Mouse (Mus musculus) stomach, adult 2 months (tissue): ENCODE data around the gene Tmem107. TPM values are rescaled to one million over a fixed set of nuclear protein-coding genes. Genes with fewer than 3 reads are reported as not detected.

Experiments
- polyA plus RNA-seq: library from polyadenylated mRNA; depleted of rRNA; stranded (reverse); fragments of >200 nt; gene quantifications from 2 replicates; pipeline ENCODE4 v1.2.3, GENCODE M21; 2012; rRNA removed

The Tmem107 gene
- polyA plus RNA-seq, result 15.9 and 17.7 TPM in 2 replicates

GRCm38 (mm10) chr11:69070590-69071222 is at the start of gene Tmem107:
Gene Tmem107, plus strand, starts transcription at chr11:69070806.

GRCm38 (mm10) chr11:69045531-69046394 is 24.8 kb upstream of the Tmem107 start, which contains the start of gene Aurkb:
Gene Aurkb, plus strand, starts transcription at chr11:69045647.

GRCm38 (mm10) chr11:69059357-69059974 is 11.1 kb upstream of the Tmem107 start, which contains the start of gene Borcs6:
Gene Borcs6, plus strand, starts transcription at chr11:69059717.

GRCm38 (mm10) chr11:69088103-69088855 is 17.7 kb downstream of the Tmem107 start, which contains the start of gene Vamp2:
Gene Vamp2, plus strand, starts transcription at chr11:69088490.

GRCm38 (mm10) chr11:69094697-69095429 is 24.3 kb downstream of the Tmem107 start, which contains the start of gene Per1:
Gene Per1, plus strand, starts transcription at chr11:69095217.

GRCm38 (mm10) chr11:69120221-69121000 is 49.8 kb downstream of the Tmem107 start, which contains the start of gene Hes7:
Gene Hes7, plus strand, starts transcription at chr11:69120404.

GRCm38 (mm10) chr11:69122336-69122951 is 51.8 kb downstream of the Tmem107 start, which contains the start of gene 9130213A22Rik:
Gene 9130213A22Rik, minus strand, starts transcription at chr11:69122589.

Other genes with a start within 250 kb of the Tmem107 start
- 78.5 and 83.8 TPM in 2 replicates for gene Ndel1, start 198.9 kb upstream of the Tmem107 start, polyA plus RNA-seq
- 0.70 and 0.84 TPM in 2 replicates for gene Rnf222, start 182.3 kb upstream of the Tmem107 start, polyA plus RNA-seq
- gene Rpl26, start 169.2 kb upstream of the Tmem107 start, polyA plus RNA-seq, result 175 and 211 TPM in 2 replicates
- not detected in 2 replicates for gene Odf4, start 143.7 kb upstream of the Tmem107 start, polyA plus RNA-seq
- 24.5 and 26.3 TPM in 2 replicates for gene Arhgef15, start 113.3 kb upstream of the Tmem107 start, polyA plus RNA-seq
- 27.1 and 32.6 TPM in 2 replicates for gene Slc25a35, start 102.7 kb upstream of the Tmem107 start, polyA plus RNA-seq
- gene Rangrf, start 95.6 kb upstream of the Tmem107 start, polyA plus RNA-seq, result 17.9 and 21.9 TPM in 2 replicates
- gene Pfas, start 62.3 kb upstream of the Tmem107 start, polyA plus RNA-seq, result 3.1 and 4.6 TPM in 2 replicates
- 12.6 and 16.5 TPM in 2 replicates for gene Ctc1, start 54.9 kb upstream of the Tmem107 start, polyA plus RNA-seq
- gene Aurkb, start 25.2 kb upstream of the Tmem107 start, polyA plus RNA-seq, result 16.9 and 18.1 TPM in 2 replicates
- 10.7 and 19.3 TPM in 2 replicates for gene Borcs6, start 11.1 kb upstream of the Tmem107 start, polyA plus RNA-seq
- gene Vamp2, start 17.7 kb downstream of the Tmem107 start, polyA plus RNA-seq, result 78.1 and 119 TPM in 2 replicates
- 9.6 and 9.8 TPM in 2 replicates for gene Per1, start 24.4 kb downstream of the Tmem107 start, polyA plus RNA-seq
- 1.00 and 1.9 TPM in 2 replicates for gene Hes7, start 49.6 kb downstream of the Tmem107 start, polyA plus RNA-seq
- 0.53 and 0.80 TPM in 2 replicates for gene 9130213A22Rik, start 51.8 kb downstream of the Tmem107 start, polyA plus RNA-seq
- gene Aloxe3, start 55.1 kb downstream of the Tmem107 start, polyA plus RNA-seq, result 35.1 and 49.7 TPM in 2 replicates
- gene Alox12b, start 86.2 kb downstream of the Tmem107 start, polyA plus RNA-seq, result 27.0 and 30.6 TPM in 2 replicates
- gene Alox8, start 127.0 kb downstream of the Tmem107 start, polyA plus RNA-seq, result 0.18 TPM in 1 of 2 replicates, not detected in the other
- gene Gucy2e, start 166.2 kb downstream of the Tmem107 start, polyA plus RNA-seq, result 0.02 TPM in 1 of 2 replicates, not detected in the other